Mouse (Mus musculus) cerebral cortex, adult 2 months (tissue): Measurements from ENCODE around the gene Man1a2.

ENCODE experiments used
- WGBS: fragments of 180-500 bp; shearing (Covaris S2); methylation state at CpG from one replicate; pipeline ENCODE4 v1.1.7; 2018; 5-methylcytosine and 5-hydroxymethylcytosine counted together

The Man1a2 gene

DNA sequence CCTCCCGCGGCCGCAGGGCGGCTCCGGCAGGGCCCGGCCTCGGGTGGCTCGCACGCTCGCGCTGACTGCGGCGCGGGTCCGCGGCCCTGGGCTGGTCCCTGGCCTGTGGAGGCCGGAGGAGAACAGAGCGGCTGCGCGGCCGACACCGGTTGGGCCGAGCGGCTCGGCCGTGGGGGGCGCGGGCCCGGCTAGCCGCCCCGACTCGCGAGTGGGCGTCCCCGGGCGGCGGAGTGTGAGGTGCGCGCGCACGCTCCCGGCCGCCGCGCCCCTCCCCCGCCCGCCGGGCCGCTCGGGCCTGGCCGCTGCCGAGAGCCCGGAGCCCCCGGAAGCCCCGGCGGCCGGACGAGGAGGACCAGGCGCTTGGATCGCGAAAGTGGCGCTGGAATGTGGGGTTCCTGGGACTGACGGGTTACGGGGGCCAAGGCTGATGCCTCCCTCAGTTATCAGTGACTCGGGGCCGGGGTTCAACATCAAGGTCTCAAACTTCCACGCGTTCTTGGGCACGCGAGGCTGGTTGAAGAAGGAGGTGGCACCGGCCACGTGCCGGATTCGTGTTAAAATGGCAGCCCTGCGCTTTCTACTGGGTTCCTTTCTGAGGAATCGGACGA, 564 bp upstream of the Man1a2 start:
- WGBS: under 1% methylated on average over 62 of the region's 77 CpGs

DNA sequence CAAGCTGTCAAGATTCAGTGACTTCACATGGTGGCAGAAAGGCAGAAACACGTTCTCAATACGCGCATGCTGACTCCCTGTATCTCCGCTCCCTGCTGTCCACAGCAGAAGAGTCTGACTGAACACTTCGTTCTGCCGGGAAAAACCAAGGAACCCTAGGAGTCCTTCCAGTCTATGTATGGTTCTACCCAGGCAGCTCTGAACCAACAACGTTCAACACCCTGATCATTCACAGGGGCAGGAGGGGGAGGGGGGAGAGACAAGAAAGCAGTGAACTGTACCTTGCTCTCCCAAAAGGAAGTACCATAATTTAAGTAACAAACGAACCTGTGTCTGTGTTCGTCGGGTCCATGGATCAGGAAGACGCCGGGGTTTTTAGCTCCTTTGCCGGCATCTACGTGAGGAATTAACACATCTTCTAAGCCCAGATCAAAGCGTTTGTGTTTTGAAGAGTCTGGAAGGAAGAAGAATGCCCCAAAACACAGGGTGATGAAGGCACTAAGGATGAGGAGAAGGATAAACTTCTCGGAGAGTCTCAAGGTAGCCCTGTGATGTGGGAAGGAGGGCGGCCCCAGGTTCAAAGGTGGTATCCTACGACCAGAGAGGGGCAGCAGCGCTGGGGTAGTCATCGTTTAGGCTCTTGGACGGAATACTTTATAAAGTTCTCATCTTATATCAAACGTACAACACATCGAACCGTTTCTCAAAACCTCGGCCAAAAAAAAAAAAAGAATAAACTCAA, 898 bp downstream of the Man1a2 start:
- WGBS: under 1% methylated on average over 25 of the region's 25 CpGs

DNA sequence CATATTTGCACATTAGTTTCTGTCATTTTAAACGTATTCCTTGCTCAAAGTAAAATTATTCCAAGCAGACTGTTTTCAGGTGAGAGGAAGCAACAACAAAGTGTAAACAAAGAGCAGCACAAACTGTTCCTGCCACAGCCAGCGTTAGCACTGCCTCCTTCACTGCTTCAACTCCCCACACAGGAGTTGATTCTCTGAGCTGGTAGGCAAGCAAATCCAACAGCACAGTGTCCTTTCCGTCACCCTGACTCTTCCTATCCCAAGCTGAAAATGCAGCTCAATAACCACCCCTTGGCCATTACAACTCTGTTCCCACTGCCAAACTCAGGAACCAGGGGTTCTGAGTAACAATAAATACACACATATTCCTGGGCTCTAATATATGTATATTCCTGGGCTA, 2.5 kb downstream of the Man1a2 start:
- WGBS: 9% methylated on average over 3 of the region's 3 CpGs

DNA sequence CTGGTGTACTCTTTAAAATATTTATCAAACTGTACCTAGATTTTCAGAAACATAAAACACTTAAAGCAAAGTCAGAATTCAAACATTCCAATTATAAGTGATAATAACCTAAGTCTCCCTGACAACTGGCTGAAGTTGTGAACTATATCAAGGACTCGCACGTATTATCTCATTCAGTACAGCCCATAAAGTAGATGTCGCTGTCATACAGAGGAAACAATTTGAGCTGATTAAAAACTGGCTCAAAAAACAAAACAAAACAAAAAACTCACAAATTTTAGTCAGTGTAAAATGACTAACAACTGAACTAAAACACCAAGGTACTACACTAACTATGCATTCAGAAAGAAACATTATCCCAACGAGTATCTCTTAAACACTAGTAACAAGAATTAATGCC, 3.0 kb downstream of the Man1a2 start:
- WGBS: 31% methylated on average over 4 of the region's 4 CpGs

DNA sequence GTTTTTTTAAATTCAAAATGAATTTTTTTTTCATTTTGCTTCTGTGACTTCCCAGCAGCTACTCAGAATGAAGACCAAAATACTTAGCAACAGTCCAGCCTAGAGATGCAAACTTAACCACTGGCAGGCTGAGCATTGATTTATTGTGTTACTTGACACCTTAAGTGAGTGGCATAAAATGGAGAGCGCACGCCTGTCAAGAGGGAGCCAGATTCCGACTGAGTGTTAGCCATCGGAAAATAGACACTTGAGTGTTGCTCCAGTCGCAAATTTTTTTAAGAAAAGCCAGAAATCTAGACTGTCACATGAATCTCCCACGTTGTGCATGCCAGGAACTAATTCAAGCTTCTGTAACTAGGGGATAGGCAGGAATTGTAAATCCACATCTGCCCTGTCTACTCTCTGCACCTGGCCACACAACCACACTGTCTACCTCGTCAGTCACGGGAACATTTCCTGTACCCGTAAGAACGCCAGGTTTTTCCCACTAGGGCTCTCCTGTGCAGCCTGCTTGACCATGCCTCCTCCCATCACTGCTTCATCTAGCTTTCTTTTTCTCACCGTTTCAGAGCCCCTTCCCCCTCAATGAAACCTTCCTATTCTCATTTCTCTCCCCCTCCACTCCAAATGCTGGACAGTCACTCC, 3.7 kb downstream of the Man1a2 start:
- 15% methylated on average over 11 of the region's 11 CpGs for WGBS

DNA sequence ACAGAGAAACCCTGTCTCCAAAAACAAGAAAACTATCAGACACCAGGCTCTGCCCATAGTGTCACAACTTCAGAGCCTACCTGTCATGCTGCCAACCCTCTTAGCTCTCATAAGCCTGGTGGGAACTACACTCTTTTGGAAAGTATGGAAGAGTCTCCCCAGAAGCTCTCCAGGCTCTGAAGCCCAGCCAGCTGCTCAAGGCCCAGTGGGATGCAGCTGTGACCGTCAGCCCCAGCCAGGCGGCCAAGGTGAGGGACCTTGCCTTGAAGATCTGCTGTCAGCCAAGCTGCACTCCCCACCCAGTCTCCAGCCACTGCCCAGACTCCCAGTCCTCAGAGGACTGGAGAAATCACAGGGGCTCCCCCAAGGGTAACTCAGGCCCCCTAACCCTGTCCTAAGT, 5.1 kb downstream of the Man1a2 start:
- 82% methylated on average over 2 of the region's 2 CpGs for WGBS

DNA sequence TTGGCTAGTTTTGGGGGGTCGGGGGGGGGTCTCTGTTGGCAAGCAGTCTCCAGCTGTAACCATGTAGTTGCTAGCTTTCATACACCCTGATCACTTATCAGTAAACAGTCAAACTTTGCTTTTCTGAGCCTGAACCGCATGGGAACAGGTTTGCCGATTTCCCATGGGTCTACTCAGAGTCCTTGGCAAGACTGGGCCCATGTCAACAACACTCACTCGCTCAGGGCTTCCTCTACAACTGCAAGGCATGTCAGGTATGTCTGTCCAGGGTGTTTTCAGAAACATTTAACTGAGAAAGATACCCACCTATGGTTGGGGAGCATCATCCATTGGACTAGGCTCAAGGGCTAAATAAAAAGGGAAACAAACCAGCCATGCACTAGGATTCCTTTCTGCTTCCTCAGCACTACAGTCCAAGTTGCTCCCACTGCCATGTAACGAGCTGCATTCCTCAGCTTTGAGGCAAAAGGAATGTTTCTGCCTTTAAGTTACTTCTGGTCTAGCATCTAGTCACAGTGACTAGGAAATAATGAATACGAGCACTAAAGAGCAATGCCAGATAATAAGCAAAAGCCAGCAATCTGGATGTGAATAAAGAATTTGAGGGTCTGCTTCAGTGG, 6.2 kb downstream of the Man1a2 start:
- WGBS: 85% methylated on average over 6 of the region's 6 CpGs

DNA sequence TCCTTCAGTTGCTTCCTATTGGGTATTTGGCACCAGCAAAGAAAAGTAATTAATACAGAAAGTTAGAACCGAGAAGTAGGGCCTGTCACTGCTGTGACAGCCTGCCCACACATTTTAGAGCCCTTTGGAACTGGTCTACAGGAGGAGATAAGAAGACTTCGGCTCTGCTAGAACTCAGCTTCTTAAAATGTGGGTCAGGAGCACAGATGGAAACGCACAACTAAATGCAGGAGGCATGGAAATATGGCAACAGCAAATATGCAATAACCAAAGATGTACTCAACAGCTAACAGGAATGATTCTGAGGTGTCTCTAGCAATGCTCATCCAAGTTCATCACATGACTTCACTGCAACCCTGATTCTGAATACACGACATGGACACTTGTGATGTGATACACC, 10.2 kb downstream of the Man1a2 start:
- WGBS: 43% methylated on average over 4 of the region's 4 CpGs

DNA sequence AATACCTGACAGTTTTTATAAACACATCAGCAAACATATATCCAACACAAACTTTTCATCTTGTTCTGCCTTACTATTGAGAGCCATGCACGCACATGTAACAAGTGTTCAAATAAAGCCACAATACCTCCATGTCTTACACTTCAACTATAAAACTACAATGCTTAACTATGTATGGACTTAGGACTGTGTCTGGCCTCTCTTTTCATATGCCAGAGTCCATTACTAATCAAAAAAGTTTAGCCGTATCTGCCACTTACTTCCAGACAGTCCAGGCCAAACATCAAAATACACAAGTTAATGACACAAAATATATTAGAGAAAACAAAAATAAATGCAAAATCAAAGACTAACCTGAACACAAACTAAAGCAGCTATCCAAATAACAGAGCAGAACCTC, 14.9 kb downstream of the Man1a2 start:
- WGBS: 87% methylated on average over 2 of the region's 2 CpGs

DNA sequence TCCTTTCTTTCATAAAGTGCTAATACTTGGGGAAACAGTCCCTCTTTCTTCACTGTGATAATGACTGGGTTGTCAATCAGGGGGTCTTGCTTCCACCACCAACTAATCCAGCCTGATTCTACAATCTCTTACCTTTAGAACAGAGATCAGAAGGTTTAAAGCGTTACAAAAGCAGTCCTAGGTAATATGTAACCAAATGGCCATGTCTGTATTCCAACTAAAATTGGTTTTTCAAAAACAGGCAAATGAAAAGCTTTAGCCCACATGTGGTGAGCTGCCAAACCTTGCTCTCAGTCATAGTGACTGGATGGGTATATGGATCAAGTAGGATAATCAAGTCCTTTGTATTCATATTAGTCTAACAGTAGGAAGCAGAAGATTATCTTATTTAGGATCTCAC, 32.0 kb downstream of the Man1a2 start:
- WGBS: 84% methylated on average over 1 of the region's 1 CpGs

DNA sequence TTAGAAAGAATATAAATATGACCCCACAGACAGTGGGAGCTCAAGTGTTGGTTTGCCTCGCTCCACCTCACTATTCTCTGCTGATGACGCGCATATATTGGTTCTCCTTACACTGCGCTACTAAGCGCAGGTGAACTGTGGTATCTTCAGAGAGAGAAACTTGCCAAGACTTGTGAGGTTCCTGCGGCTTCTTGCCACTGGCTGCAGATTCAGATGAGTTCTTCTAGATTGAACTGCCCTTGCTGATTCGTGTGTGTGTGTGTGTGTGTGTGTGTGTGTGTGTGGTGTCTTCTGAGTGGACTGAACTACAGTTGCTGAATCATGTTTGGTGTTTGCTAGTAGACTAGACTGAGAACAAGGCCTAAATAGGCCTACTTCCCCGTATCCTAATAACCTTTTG, 43.7 kb downstream of the Man1a2 start:
- 93% methylated on average over 8 of the region's 8 CpGs for WGBS

DNA sequence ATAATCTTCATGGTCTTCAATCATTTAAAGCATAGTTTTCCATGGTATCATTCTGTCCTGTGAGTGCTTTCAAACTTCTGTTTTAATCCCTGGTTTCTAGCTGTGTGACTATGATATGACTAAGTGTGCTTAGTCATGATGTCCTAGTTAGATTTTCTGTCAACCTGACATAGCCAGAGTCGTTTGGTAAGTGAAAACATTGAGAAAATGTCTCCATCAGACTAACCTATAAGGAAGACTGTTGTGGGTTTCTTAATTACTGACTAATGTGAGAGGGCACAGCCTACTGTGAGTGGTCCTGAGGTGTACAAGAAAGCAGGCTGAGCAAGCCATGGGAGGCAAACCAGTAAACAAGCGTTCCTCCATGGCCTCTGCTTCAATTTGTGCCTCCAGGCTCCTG, 49.0 kb downstream of the Man1a2 start:
- WGBS: 69% methylated on average over 2 of the region's 2 CpGs

DNA sequence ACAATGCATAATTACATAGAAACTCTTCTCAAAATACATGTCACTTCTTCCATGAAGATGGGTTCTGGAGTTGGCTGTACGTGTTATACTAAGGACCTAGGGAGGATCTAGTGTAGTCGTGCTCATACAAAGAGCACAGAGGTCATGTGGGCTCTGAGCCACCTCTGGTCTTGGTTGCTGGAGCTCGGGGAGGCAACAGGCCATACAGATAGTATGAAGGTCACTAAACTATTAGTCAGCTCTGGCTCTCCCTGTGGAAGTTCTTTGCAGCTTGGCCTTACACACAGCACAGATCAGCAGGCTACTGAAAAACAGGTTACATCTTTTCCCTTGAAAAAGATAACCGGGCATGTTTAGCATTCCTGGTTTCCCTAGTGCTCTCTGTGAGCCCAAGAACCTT, 50.5 kb downstream of the Man1a2 start:
- 92% methylated on average over 4 of the region's 4 CpGs for whole genome bisulfite sequencing

DNA sequence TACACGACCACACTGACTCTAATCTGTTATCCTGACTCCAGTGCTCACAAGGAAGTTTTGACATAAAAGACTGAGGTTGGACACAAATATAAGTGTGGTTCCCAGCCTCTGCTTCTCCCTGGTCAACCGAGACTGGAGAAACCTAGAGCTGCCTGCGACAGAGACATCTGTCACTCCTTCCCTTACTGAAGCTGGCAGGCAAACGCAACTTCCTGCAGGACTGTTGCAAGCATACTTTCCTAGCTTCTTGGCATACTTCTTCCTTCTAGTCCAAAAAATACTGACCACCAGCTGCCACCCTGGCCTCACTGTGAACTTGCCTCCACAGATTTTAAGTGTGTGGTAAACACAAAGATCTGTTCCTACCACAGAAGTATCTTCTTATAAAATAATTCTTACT, 66.8 kb downstream of the Man1a2 start:
- 71% methylated on average over 4 of the region's 4 CpGs for WGBS

DNA sequence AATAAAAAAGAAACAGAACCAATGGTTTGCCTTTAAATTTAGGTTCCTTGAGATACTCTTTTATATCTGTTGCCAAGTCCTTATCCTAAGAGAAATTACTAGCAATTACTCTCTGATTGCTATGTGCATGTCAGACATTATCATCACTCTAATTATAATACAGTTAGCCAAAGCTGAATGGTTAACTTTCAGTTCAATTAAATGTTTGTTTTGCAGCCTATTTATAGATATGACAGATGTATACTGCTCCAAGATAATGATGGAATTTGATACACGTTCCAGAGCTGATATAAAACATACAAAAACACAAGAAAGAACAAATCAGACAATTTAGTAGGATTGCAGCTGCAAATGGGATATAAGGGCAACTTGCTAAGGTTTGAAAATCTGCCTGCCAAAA, 74.4 kb downstream of the Man1a2 start:
- 46% methylated on average over 1 of the region's 1 CpGs for WGBS

DNA sequence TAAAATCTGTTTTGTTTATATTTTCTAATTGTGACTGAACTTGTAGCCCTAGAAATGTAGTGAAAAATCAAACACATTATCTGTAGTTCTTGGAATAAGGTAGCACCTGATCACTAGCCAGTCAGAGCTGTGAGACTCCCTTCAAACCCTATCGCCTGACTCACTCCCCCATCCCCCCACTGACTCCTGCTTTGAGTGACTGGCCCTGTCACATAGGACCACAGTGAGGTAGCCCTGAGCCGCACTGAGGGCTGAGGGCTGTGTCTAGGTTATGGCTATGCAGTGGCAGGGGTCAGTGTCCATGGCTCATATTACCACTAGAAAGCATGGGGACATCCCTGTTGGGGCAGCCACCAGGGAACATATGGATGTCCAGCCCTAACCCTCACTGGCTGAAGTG, 80.8 kb downstream of the Man1a2 start:
- 72% methylated on average over 2 of the region's 2 CpGs for WGBS

DNA sequence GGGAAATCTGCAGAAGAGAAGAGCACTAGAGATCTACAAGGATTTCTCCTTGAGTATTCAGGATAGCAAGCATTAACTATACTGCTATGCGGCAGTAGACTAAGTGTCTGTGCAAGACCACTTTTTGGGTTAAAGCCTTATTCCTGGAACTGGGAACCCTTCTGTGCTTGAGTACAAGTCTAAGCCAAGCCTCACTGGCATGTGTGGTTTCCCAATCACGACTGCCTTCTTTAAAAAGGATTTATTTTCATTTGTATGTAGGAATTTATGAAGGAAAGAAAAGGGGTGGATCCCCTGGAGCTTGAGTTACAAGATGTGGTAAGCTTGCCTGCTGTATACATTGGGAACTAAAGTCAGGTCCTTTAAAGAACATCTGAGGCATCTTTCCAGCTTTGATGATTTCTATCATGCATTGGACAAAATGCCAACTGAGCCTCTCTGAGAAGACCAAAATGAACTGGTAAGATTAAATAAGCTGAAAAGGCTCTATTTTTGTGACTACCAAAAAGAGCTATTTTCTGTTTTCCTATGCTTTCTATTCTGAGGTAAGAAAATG, 86.0 kb downstream of the Man1a2 start:
- 37% methylated on average over 2 of the region's 2 CpGs for WGBS

DNA sequence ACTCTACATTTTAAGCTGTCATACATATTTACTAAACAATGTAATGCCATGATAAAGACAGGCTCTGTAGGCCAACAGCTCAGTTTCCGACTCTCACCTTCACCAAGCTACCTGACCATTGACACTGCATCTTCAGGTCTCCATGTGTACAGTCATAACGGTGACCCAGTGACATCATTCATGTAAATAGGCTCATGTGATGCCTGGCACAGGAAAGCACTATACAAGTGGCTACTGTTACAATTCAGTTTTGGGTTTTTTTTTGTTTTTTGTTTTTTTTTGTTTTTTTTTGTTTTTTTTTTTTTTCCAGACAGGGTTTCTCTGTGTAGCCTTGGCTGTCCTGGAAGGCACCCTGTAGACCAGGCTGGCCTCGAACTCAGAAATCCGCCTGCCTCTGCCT, 94.2 kb downstream of the Man1a2 start:
- 94% methylated on average over 4 of the region's 4 CpGs for WGBS

DNA sequence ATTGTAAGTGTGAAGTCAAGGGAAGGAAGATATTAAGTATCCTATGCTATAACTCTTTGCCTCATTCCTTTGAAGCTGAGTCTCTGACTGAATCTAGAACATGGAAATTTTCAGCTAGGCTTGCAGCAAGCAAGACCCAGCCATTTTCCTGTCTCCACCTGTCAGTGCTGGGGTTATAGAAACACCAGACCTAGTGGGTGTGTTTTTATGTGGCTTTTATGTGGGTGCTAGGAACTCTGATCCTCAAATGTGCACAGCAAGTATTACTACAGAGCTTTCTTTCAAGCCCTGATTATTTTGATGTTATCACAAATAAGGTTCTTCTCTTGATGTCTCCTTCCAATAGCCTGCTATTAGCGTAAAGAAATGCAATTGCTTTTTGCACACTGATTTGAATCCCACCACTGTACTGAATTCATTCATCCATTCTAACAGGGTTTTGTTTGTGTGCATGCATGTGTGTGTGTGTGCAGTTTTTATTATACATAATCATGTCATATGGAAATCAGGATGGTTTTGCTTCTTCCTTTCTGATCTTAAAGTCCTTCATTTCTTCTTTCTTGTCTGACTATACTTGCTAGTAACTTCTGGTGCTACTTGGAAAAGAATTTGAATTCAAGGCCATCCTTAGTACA, 102.5 kb downstream of the Man1a2 start:
- whole genome bisulfite sequencing: 82% methylated on average over 1 of the region's 1 CpGs

DNA sequence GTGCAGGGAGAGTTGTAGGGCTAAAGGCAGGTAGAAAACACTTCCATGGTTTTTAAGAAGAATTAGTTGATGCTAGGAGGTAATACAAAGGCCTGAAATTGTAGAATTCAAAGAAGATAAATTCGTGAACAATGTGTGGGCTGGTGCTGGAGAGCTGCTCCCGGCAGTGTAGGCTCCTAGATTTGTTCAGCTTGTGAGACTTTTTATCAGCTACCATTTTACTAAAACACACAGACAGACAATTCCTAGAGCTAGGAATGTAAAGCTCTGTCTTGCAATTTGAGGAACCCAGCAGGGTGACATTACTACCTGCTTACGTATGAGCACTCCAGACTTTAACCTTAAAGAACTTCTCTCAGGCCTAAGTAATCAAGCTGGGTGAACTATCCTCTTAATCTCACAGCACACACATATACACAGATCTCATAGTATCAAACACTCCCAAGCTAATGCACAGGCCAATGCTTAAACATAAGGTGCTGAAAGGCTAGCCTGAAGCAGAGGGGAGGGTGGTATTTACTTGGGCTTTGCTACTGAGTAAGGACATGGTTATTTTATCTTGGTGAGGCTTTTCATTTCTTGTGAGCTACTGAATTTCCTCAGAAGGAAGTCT, 112.6 kb downstream of the Man1a2 start:
- WGBS: 42% methylated on average over 3 of the region's 3 CpGs
